Mouse (Mus musculus): ENCODE measurements around the gene Tmem87b. TPM values are rescaled to one million over a fixed set of nuclear protein-coding genes. Genes with fewer than 3 reads are reported as not detected.

Tmem87b gene
- total and polyA plus RNA-seq, 2 experiments from 2014 or later = 26.3 to 35.2 TPM

- WGBS = 73% methylated on average over 6 of the region's 6 CpGs
- Histone ChIP-seq H3K27ac (no peak overlapping the region), H3K4me1 (ENCODE audit: insufficient read depth, low read length) (no peaks in the 10 kb centered on the region), H3K4me3 (ENCODE audit: low read length) (no peak overlapping the region), H3K9ac (replicated peaks; ENCODE audit: low read length) (no peak overlapping the region), H3K9me3 (ENCODE audit: low read length) (no peaks in the 10 kb centered on the region), H3K36me3 (ENCODE audit: insufficient read depth, low read length) (no peaks in the 10 kb centered on the region), H3K27me3 (ENCODE audit: insufficient read depth, low read length) (no peaks in the 10 kb centered on the region), H3K4me2 (ENCODE audit: low read depth, low read length) (no peak overlapping the region)
- no peak for TF ChIP-seq CTCF (IDR thresholded peaks at IDR 0.05; ENCODE audit: low read depth)
- DNase-seq (ENCODE audit: low spot score) = no peak
- no peak for ATAC-seq
Measured at GRCm38 (mm10) chr2:128796463-128796862, 21.5 kb upstream of the Tmem87b start.

GRCm38 (mm10) chr2:128803441-128803840, 14.5 kb upstream of the Tmem87b start:
- WGBS = 89% methylated on average over 4 of the region's 4 CpGs
- no peak for ATAC-seq
- no peak for TF ChIP-seq CTCF (IDR thresholded peaks at IDR 0.05; ENCODE audit: low read depth)
- no peak overlapping the region for H3K9ac ChIP-seq (replicated peaks; ENCODE audit: low read length)
- no peak for DNase-seq (ENCODE audit: low spot score)
- no peak overlapping the region for H3K4me2 ChIP-seq (ENCODE audit: low read depth, low read length)
- no peaks in the 10 kb centered on the region for H3K27me3 ChIP-seq (ENCODE audit: insufficient read depth, low read length)
- no peak overlapping the region for H3K27ac ChIP-seq
- H3K9me3 ChIP-seq (ENCODE audit: low read length) = no peaks in the 10 kb centered on the region
- H3K36me3 ChIP-seq (ENCODE audit: insufficient read depth, low read length) = no peaks in the 10 kb centered on the region
- H3K4me1 ChIP-seq (ENCODE audit: insufficient read depth, low read length) = no peaks in the 10 kb centered on the region
- H3K4me3 ChIP-seq (ENCODE audit: low read length) = no peak overlapping the region

GRCm38 (mm10) chr2:128805341-128805740, 12.6 kb upstream of the Tmem87b start:
- H3K27ac ChIP-seq = no peak overlapping the region
- H3K36me3 ChIP-seq (ENCODE audit: insufficient read depth, low read length) = no peaks in the 10 kb centered on the region
- no peak for TF ChIP-seq CTCF (IDR thresholded peaks at IDR 0.05; ENCODE audit: low read depth)
- no peak overlapping the region for H3K4me2 ChIP-seq (ENCODE audit: low read depth, low read length)
- no peak overlapping the region for H3K4me3 ChIP-seq (ENCODE audit: low read length)
- no peak overlapping the region for H3K9ac ChIP-seq (replicated peaks; ENCODE audit: low read length)
- H3K27me3 ChIP-seq (ENCODE audit: insufficient read depth, low read length) = no peaks in the 10 kb centered on the region
- DNase-seq (ENCODE audit: low spot score) = no peak
- ATAC-seq = no peak
- H3K9me3 ChIP-seq (ENCODE audit: low read length) = no peaks in the 10 kb centered on the region
- H3K4me1 ChIP-seq (ENCODE audit: insufficient read depth, low read length) = no peaks in the 10 kb centered on the region
- WGBS = 71% methylated on average over 4 of the region's 4 CpGs

GRCm38 (mm10) chr2:128806561-128806960, 11.4 kb upstream of the Tmem87b start:
- no peaks in the 10 kb centered on the region for H3K36me3 ChIP-seq (ENCODE audit: insufficient read depth, low read length)
- WGBS = 76% methylated on average over 8 of the region's 8 CpGs

GRCm38 (mm10) chr2:128812761-128813160, 5.2 kb upstream of the Tmem87b start:
- WGBS = 29% methylated on average over 2 of the region's 2 CpGs
- TF ChIP-seq CTCF (IDR thresholded peaks at IDR 0.05; ENCODE audit: low read depth) = no peak
- no peaks in the 10 kb centered on the region for H3K9me3 ChIP-seq (ENCODE audit: low read length)
- DNase-seq (ENCODE audit: low spot score) (no peak), ATAC-seq (no peak)
- H3K36me3 ChIP-seq (ENCODE audit: insufficient read depth, low read length) = no peaks in the 10 kb centered on the region
- no peak overlapping the region for H3K4me2 ChIP-seq (ENCODE audit: low read depth, low read length)
- H3K4me3 ChIP-seq (ENCODE audit: low read length) = no peak overlapping the region
- no peaks in the 10 kb centered on the region for H3K4me1 ChIP-seq (ENCODE audit: insufficient read depth, low read length)
- H3K9ac ChIP-seq (replicated peaks; ENCODE audit: low read length) = no peak overlapping the region
- H3K27me3 ChIP-seq (ENCODE audit: insufficient read depth, low read length) = no peaks in the 10 kb centered on the region
- H3K27ac ChIP-seq = no peak overlapping the region

More at GRCm38 (mm10) chr2:128806561-128806960, 11.4 kb upstream of the Tmem87b start:
- Histone ChIP-seq H3K4me3 (ENCODE audit: low read length) (no peak overlapping the region), H3K27me3 (ENCODE audit: insufficient read depth, low read length) (no peaks in the 10 kb centered on the region), H3K27ac (no peak overlapping the region), H3K9me3 (ENCODE audit: low read length) (no peaks in the 10 kb centered on the region), H3K4me2 (ENCODE audit: low read depth, low read length) (no peak overlapping the region), H3K9ac (replicated peaks; ENCODE audit: low read length) (no peak overlapping the region), H3K4me1 (ENCODE audit: insufficient read depth, low read length) (no peaks in the 10 kb centered on the region)
- TF ChIP-seq CTCF (IDR thresholded peaks at IDR 0.05; ENCODE audit: low read depth) = no peak
- ATAC-seq (no peak), DNase-seq (ENCODE audit: low spot score) (peak; percentile 3)

GRCm38 (mm10) chr2:128816311-128816710, 1.6 kb upstream of the Tmem87b start:
- H3K27me3 ChIP-seq (ENCODE audit: insufficient read depth, low read length) = no peaks in the 10 kb centered on the region
- no peak overlapping the region for H3K9ac ChIP-seq (replicated peaks; ENCODE audit: low read length)
- 78% methylated on average over 1 of the region's 1 CpGs for WGBS
- H3K4me3 ChIP-seq (ENCODE audit: low read length) = no peak overlapping the region
- no peak overlapping the region for H3K4me2 ChIP-seq (ENCODE audit: low read depth, low read length)
- ATAC-seq = no peak
- DNase-seq (ENCODE audit: low spot score) = no peak
- peaks cover 9% of the 10 kb centered on the region for H3K4me1 ChIP-seq (ENCODE audit: insufficient read depth, low read length)
- no peak for TF ChIP-seq CTCF (IDR thresholded peaks at IDR 0.05; ENCODE audit: low read depth)
- no peaks in the 10 kb centered on the region for H3K9me3 ChIP-seq (ENCODE audit: low read length)
- H3K36me3 ChIP-seq (ENCODE audit: insufficient read depth, low read length) = no peaks in the 10 kb centered on the region
- H3K27ac ChIP-seq = no peak overlapping the region

GRCm38 (mm10) chr2:128816916-128817315, 1.0 kb upstream of the Tmem87b start:
- H3K9ac ChIP-seq (replicated peaks; ENCODE audit: low read length) = no peak overlapping the region
- peaks cover 9% of the 10 kb centered on the region for H3K4me1 ChIP-seq (ENCODE audit: insufficient read depth, low read length)
- H3K27me3 ChIP-seq (ENCODE audit: insufficient read depth, low read length) = no peaks in the 10 kb centered on the region
- ATAC-seq = no peak
- peak overlapping the region; percentile 69 for H3K4me2 ChIP-seq (ENCODE audit: low read depth, low read length)
- 33% methylated on average over 6 of the region's 6 CpGs for WGBS
- no peaks in the 10 kb centered on the region for H3K36me3 ChIP-seq (ENCODE audit: insufficient read depth, low read length)
- DNase-seq (ENCODE audit: low spot score) = no peak
- H3K27ac ChIP-seq = no peak overlapping the region
- TF ChIP-seq CTCF (IDR thresholded peaks at IDR 0.05; ENCODE audit: low read depth) = no peak
- H3K9me3 ChIP-seq (ENCODE audit: low read length) = no peaks in the 10 kb centered on the region
- peak overlapping the region; percentile 88 for H3K4me3 ChIP-seq (ENCODE audit: low read length)

Data from hindbrain, postnatal 0 days (tissue).